Mouse (Mus musculus): ENCODE data around the gene Vps45.
"Not testable (repeated sequence)": the region's sequence is repeated elsewhere in the genome, so short reads cannot be mapped to it uniquely, and the experiment has no call there.

Gene Vps45

DNA sequence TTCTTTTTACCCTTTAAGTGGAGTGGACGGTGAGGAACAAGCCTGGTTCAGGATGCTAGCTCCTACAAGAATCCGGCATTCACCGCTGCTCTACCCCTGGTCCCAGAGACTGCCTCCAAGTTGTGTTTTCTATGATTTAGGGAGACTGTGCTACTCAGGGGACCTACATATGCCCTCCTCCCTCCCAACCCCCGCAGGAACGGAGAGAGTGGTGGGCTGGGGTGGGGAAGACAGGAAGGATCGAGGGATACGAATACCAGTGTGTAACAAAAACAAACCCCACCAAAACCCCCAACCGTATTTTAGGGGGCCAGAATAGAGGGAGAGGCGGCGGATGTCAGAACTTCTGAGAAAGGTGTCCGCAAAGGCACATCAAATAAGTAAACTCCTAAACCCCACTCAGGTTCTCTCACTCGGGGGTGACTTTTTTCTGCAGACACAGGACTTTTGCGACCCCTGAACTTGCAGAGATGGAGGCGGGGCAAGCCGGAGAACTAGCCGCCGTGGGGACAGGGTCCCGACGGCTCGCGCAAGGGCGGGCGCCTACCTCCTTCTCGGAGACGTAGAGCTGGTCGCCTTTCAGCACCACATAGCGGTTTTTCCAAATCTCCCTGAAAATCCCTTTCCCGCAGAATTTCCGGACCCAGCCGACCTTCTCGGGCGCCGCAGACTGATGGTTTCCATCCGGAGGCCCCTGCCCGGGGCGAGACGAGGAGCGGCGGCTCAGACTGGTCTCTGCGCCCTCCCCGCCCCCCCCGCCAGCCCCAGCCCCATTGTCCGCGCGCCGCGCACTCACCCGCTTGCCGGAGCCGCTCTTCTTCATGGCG lies 63.1 kb downstream of the Vps45 start:
- peak in 1 of 2 experiments; percentile 66 for DNase-seq

DNA sequence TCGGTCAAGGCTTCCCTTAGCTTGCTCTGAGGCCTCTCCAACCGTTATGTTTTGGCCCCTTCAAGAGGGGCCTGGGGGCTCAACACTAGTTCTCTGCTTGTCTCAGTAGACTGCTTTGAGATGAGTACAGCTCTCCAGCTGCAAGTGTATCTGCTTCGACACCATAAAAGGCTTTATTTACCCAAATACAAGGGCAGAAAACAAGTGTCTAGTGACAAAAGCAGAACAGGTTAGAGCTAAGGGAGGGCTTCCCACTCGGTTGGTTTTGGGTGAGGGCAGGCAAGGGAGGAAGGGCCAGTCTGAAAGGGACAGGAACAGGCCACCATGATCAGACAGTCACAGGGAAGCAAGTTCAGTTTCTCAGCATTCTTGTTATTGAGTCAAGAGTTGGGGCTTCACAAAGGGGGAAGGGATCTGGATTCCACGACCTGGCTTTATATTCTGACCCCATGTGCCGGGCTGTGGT lies 63.9 kb downstream of the Vps45 start:
- DNase-seq: peak; percentile 30 to 42

DNA sequence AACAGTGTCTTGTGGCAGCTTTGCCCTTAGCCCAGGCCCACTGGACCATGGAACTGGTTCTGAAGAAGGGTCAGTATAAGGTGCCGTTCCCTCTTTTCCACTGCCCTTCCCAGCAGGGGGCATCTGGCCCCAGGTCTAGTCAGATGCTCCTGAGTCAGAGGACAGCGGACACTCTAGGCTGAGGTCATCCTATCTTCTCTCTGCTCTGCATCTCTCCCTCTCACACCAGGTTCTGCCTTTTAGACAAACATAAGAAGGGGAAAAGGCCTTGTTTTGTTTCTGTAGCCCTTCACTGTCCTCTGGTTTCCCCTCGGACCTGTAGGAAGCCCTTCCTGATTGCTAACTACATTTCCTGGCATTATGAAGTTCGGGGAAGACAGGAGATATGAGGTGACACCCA lies 64.4 kb downstream of the Vps45 start:
- DNase-seq: peak; percentile 76 to 78

DNA sequence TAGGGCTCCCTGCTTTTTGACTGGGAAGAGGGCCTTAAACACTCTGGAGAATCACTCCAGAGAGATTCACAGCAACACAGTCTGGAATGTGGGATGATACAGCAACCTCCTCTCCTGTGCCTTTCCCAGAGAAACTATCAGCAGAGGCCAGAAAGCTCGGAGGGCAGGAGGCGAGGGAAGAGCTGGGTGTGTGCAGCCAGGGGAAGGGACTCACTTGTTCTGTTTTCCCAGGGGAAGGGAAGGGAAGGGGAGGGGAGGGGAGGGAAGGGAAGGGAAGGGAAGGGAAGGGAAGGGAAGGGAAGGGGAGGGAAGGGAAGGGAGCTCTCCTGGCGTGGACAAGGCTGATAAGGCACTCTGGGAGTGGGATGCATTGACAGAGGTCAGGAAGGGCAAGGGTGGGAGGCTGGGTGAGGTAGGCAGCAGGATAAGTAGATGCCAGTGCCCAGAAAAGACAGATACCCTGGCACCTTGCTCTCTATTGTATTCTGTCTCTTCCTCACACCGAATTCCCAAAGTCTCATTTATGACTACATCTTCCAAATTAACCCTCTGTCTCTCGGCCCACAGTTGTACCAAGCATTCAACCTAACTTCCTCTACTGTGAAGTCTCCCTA lies 65.2 kb downstream of the Vps45 start:
- DNase-seq: no peak

DNA sequence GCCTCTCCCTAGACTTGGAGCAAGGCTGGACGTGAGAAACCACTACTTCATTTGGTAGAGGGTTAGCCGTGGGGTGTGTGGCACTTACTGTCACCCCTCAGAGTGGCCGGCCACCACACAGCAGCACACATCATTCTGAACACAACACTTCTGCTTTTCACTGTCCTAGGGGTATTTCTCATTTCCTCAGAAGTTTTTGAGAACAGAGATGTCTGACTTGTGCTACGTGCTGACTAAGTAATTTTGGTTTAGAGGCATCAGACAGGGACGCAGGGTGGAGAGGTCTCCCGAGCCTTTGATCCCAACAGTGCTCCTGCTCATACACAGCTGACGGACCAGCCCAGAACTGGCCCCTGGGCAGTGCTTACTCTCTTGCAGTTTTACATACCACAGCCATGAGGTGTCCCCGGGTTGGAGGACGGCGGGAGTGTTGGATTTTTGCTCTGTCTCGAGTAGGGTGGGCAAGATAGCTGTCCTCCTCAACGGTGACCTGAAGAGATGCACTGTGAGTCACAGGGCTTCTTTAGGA lies 67.8 kb downstream of the Vps45 start:
- no peak for DNase-seq

DNA sequence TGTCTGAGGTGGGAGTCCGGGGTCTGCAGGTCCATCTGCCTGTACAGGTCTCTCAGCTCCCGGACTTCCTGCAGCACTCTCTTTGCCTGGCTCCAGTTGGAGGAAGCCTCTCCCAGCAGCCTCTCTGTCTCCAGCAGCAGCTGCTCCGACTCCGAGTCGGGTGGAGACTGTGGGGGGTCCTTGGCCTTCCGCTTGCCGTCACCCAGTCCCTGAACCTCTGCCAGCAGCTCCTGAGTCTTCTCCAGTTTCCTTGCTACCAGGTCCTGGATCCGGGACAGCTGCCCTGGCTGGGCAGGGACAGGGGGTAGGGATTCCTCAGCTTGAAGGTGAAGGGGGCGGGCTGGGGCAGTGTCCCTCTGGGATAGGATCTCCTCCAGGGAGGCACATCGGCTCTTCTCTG lies 69.3 kb downstream of the Vps45 start:
- peak; percentile 72 to 77 for DNase-seq

DNA sequence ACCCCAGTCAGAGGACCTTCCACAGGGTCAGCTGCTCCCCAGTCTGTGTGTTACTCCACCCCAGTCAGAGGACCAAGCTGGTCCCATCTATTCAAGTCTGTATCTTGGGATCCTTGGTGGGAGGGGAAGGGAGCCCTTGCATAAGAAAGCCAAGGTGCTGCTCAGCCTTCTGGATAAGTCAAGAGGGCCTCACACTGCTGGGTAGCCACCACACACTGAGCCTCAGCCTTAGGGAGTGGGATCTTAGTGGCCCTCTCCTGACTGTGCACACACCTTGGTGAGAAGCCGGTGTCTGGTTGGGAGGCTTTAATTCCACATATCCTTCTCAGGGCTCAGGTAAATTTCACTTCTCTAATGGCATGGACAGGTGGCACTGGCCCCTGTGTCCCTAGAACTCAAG lies 70.1 kb downstream of the Vps45 start:
- no peak for DNase-seq

DNA sequence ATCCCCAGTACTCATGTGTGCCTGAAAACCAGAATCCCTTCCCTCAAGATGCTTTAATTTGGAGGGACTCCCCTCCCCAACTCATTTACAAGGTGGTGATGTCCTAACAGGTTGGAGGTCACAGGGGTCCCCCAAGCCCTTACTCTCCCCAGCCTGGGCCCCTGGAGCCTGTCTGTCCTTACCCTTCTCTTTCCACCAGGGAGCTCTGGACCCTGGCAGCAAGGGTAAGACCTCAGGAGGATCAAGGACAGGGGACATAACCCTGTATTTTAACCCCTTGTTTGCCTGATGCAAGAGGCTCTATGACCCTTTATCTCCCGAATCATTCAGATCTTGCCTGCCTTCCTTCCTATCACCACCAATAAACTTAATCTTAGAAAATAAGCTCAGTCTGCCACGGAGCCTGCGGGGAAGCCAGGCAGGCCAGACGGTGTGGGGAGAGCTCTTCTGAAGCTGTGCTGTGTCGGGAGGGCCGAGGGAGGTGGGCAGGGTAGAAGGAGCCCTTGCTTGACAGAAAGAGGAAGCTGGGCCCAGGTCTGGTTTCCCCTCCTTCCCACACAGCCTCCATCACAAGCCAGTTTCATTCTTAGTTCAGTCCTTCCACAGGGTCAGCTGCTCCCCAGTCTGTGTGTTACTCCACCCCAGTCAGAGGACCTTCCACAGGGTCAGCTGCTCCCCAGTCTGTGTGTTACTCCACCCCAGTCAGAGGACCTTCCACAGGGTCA lies 70.7 kb downstream of the Vps45 start:
- DNase-seq: no peak

DNA sequence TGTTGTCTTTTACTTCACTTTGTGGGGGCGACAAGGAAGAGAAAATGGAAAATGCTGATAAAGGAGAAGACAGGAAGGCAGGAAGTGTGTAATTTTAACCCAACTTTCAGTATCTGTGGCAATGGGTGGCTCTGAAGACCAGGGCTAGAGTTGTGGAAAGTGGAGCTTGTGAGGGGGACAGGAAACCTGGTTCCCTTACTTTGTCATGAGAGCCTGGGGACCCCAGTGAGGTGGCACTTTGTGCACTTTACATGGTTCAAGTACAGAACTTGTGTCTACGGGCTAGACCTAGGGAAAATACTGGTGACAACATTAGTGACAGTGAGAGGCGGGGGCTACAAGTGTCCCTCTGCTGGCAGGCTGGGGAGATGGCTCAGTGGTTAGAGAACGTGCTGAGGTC lies 71.3 kb downstream of the Vps45 start:
- DNase-seq: no peak

DNA sequence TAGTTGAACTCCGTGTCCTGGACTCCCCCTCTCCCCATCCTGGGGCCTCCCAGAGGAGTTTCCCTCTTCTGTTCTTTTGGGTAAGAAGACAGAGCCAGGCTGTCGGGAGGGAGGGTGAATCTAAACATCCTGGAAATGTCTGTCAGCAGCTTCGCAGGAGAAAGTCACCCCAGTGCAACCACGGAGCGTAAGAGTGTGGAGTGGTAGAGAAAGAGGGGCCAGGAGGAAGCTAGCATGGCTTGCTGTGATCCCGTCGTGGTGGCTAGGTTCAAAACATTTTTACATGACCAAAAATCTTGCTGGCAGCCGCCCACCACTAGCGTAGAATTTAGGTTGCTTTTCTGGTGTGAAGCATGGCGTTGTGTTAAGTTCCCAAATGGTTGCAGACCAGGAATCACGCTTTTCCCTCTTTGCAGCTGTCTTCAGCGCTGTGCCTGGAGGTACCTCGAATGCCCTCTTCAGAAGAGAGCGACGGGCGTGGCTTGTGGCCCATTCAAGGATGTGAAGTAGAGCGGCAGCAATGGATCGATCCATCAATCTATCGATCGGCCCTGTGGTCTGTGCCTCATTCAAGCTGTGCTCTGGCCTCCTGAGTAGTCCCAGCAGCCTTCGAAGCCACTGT lies 72.2 kb downstream of the Vps45 start:
- DNase-seq: no peak

DNA sequence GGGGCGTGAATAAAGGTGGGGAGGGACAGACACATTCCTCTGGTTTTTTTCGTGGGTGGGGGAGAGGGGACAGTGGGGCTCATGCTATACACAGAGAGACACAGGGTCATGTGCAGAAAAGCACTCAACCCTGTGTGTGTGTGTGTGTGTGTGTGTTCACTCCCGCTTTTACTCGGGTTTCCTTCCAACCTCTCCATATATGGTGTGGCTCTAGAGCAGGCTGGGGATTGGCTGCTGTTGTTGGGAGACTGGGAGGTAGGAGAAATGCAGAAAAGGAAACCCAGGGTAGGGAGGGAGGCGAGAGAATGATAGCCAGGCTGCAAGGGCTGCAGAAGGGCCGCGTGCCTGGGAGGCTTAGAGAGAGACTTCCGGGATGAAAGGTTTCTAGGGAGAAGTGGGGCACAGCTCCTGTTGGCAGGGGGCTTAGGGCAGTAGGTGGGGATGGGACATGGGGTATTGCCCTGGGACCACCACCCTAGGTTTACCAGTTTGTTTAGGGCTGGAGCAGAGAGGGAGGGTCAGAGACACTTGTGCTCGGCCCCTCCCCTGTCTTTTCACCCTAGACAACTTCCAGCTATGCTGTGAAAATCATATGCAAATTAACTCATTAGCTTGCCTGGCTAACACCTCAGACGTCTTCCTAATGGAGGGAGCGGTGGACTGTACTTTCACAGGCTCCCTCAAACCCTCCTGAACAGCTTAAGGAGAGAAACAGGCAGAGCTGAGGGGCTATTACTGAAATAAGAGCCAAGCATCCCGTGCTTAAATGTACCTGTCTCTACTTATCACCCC lies 72.9 kb downstream of the Vps45 start:
- DNase-seq: peak; percentile 57 to 62

DNA sequence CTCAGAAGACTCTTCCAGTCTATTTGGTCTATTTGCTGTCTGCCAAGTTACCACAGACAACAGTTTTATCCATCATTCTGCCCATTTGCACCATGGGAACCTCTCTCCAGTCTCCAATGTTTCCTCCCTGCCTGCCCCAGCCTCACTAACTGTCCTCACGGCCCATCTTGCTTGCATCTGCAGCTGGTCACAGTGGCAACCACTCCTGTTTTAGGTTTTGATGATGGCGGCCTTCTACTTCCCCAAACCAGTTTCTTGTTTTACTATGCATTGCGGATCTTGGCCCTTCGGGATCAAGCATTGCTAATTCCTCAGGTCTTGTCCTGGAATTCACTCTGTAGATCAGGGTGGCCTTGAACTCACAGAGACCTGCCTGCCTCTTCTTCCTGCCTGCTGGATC lies 76.1 kb downstream of the Vps45 start:
- DNase-seq: no peak

DNA sequence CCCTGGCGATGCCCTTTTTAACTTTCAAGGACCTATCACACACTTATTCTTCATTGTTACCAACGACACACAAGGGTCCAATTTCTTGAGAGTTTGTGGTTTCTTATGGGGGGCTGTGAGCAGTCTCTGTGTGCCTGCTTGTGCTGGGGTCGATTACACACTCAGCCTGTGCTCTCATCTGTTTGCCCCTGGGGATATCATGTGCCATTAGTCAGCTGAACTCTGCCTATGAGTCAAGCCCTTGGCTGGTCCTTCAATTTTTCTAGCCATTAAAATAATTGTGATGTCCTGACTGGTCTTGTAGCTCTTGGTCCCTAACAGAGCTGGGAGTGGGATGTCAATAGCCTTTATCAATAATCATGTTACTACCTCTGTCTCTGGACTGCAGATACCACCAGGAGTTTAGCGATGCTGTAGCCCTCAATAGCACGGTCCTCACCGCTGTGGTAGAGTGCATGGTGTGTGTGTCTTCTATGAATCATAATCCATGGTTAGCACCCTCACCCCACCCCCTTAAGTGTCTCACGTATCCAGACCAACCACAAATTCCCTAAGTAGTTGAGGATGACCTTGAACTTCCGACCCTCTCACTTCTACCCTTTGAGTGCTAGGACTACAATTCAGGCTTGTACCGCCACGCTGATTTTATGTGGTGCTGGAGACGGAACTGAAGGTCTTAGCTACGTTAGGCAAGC lies 77.8 kb downstream of the Vps45 start:
- no peak for DNase-seq

DNA sequence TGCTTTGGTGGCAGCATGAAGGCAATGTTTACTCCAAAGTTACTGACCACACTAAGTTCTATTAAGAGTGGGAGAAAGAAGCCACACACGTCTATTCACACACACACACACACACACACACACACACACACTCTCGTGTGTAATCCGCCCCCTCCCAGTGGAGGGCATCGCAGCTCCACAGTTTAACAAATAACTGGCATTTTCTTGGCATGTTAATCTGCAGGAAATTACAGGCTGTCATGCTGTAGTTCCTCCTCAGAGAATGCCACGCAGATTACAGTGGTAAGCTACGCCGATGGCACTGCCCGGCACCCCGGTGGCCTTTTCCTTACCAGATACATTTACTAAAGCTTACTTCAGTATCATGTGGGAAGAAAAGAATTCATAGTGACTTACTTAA lies 80.0 kb downstream of the Vps45 start:
- no peak for DNase-seq

DNA sequence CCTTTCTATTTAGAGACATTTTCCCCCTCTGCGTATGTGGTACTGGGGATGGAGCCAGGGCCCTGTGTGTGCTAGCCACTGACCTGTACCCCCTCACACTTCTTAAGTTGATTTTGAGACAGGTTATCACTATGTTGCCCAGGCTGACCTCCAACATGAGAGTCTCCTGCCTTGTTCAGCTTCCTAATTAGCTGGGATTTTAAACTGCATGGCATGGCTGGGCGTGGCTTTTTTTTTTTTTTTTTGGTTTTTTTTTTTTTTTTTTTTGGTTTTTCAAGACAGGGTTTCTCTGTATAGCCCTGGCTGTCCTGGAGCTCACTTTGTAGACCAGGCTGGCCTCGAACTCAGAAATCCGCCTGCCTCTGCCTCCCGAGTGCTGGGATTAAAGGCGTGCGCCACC lies 80.7 kb downstream of the Vps45 start:
- DNase-seq: not testable (repeated sequence)

DNA sequence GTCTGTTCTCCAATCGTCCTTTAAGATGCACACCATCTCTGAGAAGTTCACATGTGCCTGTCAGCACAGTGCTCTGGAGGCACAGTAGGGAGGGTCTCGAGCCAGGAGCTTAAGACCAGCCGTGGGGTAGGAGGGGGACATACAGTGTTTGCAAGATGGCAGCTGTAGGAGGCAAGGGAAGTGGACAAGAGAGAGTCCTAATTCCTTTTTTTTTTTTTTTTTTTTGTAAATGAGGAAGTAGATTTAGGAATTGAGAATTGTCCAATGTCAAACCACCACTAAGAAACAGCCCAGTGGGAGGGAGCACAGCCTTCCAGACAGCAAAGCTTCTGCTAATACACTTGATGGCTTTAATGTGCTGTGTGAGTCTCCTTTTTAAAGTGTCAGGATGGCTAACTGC lies 81.2 kb downstream of the Vps45 start:
- no peak for DNase-seq

DNA sequence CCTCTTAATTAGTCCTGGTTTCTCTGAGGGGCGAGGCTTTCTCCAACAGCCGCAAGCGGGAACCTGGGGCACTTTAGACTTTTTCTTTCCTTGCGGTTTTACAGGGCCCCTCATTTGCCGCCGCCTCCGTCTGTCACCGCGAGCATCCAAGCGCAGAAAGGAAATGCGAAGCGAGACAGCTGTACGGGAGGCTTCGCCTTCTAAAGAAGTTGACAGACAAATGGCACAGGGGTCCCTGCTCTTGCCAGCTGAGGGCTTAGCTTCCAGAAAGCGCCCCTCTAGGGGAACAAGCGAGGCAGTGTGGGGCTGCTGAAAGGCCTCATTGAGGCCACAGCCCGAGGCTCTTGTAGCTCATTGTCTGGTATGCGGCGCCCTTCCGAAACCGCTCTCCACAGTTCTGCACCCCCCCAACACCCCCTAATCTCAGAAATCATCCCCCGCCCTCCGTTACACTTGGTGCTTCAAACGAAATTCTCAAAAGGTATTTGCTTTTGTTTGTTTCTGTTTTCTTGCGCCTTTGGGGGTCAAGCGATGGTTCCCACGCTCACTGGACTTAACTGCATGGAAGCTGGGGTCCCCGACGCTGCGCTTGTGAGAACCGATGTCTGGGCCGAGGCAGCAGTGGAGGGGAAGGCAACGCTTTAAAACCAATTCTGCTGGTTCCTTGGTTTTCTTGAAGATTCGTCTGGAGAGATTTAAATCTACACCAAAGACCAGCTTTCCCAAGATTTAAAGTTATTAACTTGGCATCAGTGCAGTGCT lies 85.2 kb downstream of the Vps45 start:
- DNase-seq: no peak

DNA sequence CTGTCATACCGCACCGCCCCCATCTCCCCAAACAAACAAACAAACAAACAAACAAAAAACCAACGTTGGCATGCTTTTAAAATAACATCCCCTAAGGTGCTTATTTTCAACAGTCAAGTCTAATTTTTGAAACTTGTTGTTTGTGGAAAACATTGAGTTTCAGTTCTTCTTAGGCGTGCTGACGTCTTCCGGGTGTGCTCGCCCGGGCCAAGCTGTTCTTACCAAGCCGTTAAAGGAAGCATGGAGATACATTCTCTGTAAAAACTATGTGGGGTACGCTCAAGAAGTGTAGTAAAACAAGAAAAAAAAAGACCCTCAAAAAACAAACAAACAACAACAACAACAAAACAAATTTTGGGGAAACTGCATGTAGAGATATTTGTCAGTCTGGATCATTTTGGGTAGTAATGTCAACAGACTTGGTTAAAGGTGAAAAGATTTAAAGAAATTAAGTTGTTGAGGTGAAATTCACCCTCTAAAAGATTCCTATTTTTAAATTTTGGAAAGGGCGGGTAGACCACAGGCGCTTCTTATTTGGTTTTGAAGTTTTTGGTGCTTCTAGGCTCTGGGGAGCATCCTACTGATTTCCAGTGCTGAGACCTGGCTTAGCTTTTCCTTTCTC lies 85.9 kb downstream of the Vps45 start:
- no peak for DNase-seq

DNA sequence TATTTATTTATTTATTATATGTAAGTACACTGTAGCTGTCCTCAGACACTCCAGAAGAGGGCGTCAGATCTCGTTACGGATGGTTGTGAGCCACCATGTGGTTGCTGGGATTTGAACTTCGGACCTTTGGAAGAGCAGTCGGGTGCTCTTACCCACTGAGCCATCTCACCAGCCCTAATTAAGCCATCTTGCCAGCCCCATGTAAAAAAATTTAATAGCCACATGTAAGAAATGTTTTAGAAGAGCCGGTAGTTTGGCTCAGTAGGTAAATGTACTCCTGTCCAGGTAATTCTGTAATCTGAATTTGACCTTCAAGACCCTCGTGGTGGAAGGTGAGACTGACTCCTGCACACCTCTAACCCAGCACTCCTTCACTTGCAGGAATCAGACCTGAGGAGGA lies 87.6 kb downstream of the Vps45 start:
- DNase-seq: not testable (repeated sequence)

DNA sequence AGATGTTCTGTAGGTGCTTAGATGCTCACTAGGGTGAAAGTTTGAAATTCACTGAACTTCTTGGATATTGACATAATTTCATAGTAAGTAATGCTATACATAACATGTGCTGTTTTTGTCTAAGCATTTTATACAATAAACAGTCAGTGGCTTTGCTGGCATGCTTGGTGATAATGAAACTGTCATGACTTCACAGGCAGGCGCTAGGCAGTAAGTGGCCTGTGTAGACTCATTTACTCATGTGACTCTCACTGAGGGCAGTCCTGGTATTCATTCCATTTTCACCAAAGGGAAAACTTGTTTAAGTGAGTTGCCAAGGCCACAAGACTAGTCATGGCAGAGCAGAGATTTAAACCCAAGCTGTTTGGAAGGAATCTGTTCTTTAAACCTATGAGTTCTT lies 89.0 kb downstream of the Vps45 start:
- DNase-seq: no peak

Data from cerebellum, postnatal 36 days (tissue).